Mouse (Mus musculus) bone marrow macrophage, adult 2 months (primary cell): Measurements from ENCODE around the gene Steap3. TPM values are rescaled to one million over a fixed set of nuclear protein-coding genes. Genes with fewer than 3 reads are reported as not detected.

ENCODE experiments used
- H3K27ac ChIP-seq: 2 replicates; pipeline ENCODE4 v1.5.1; 2012; ENCODE audit warnings: low read depth, low read length; ENCODE audit not compliant: insufficient read depth
- H3K4me1 ChIP-seq: 2 replicates; pipeline ENCODE4 v1.6.1; 2012; ENCODE audit warnings: low read length; ENCODE audit not compliant: control insufficient read depth, insufficient read depth
- H3K4me3 ChIP-seq: 2 replicates; pipeline ENCODE4 v1.5.1; 2012; ENCODE audit warnings: mild to moderate bottlenecking, low read length, moderate library complexity; ENCODE audit not compliant: insufficient read depth
- CTCF ChIP-seq: IDR thresholded peaks from 2 replicates; pipeline ENCODE4 v1.5.1; 2012; ENCODE audit warnings: low read depth, mild to moderate bottlenecking, low read length, moderate library complexity
- POLR2A ChIP-seq: IDR thresholded peaks from 2 replicates; pipeline ENCODE4 v1.6.1; 2012; ENCODE audit warnings: mild to moderate bottlenecking, low read depth, low read length, borderline replicate concordance
- polyA plus RNA-seq: library from polyadenylated mRNA; stranded (reverse); fragments of >200 nt; gene quantifications from 2 replicates; pipeline ENCODE4 v1.2.4, GENCODE M21; 2012; ENCODE audit not compliant: missing spikeins, insufficient read depth, insufficient read length

Gene Steap3
- polyA plus RNA-seq, 1 experiment = 22.6 TPM

DNA sequence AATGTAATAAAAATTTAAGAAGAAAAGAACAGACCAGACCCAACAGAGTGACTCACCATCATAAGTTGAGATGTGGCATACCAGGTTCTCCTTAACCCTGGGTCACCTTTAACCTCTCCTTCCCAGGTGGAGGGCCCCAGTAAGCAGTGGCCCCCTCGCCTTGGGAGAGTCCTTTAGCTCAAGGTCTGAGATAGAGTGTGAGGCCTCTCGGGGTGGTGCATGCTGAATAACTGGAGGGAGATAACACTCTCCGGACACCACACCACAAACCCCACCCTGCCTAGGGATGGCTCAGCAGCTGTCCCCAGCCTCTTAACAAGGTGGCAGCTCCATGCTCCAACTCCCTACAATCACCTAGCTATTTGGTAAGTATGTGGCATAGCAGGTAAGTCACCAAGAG, 1.6 kb downstream of the Steap3 start:
- Histone ChIP-seq H3K27ac (no peak overlapping the region), H3K4me3 (no peak overlapping the region), H3K4me1 (peaks cover 19% of the 10 kb centered on the region)
- TF ChIP-seq POLR2A (no peak), CTCF (no peak)

- TF ChIP-seq POLR2A = no peak
- no peak overlapping the region for H3K4me3 ChIP-seq
- peaks cover 24% of the 10 kb centered on the region for H3K4me1 ChIP-seq
- no peak overlapping the region for H3K27ac ChIP-seq
Measured at GRCm38 (mm10) chr1:120270115-120270514, 2.4 kb downstream of the Steap3 start.

DNA sequence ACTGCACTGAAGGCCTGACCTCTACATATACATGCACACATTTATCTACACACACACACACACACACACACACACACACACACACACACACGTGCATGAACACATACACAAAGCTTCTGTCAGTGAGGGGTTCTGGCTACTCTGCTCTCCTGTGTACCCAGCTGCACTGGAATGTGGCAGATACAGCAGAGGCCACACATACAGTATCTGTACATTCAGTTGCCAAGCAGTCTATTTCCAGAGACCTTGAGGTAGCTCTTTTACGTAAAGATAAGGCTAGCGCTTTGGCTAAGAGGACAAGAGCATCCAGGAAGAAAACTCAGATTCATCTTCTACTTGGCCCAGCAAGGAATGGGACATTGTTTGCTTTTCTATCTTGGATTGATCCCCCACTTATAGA, 4.9 kb downstream of the Steap3 start:
- no peak overlapping the region for H3K27ac ChIP-seq
- H3K4me1 ChIP-seq = peaks cover 38% of the 10 kb centered on the region
- TF ChIP-seq CTCF (no peak), POLR2A (no peak)

DNA sequence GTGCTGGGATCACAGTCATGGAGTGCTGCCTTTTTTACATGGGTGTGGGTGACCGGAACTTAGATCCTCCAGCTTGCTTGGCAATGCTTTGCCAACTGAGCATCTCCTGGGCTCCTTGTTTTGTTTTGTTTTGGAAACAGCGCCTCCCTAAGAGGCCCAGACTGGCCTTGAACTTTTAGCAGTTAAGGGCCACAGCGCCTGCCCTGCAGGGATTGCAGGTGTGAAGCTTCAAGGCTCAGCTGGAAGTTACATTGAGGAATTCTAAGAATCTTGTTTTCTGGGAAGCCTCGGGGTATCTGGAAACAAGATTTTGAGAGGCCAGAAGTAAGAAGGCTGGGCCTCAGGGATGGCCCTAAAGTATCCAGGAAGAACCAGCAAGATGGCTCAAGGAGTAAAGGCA, 6.0 kb downstream of the Steap3 start:
- TF ChIP-seq POLR2A (no peak), CTCF (no peak)
- H3K4me3 ChIP-seq = no peak overlapping the region
- no peak overlapping the region for H3K27ac ChIP-seq
- H3K4me1 ChIP-seq = peaks cover 37% of the 10 kb centered on the region

More for the DNA sequence above, 4.9 kb downstream of the Steap3 start:
- H3K4me3 ChIP-seq = no peak overlapping the region

- Histone ChIP-seq H3K27ac (peak overlapping the region; percentile 76), H3K4me1 (peaks cover 32% of the 10 kb centered on the region), H3K4me3 (peak overlapping the region; percentile 91)
- peak; percentile 41; the same call in 1 of the 2 replicates for TF ChIP-seq POLR2A
- TF ChIP-seq CTCF = no peak
Measured at GRCm38 (mm10) chr1:120264861-120265686, 7.4 kb downstream of the Steap3 start.

GRCm38 (mm10) chr1:120263226-120263625, 9.3 kb downstream of the Steap3 start:
- no peak overlapping the region for H3K27ac ChIP-seq
- no peak overlapping the region for H3K4me3 ChIP-seq
- peaks cover 48% of the 10 kb centered on the region for H3K4me1 ChIP-seq
- TF ChIP-seq POLR2A = no peak
- TF ChIP-seq CTCF = no peak

DNA sequence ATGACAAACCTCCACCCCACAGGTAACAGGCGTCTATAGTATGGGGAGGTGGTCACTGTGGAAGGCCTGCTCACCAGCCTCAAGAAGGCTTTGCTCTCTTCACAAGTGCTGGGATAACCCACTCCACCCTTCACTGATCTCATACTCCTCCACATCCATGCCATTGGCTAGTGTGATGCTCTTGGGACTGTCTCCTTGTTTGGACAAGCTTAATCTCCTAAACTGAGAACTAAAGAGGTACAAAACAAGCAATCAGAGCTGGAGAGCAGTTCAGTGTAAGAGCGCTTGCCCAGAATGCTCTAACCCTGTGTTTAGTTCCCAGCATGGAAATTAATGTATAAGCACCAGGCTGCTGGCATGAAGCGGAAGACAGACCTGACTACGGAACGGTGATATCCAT, 11.3 kb downstream of the Steap3 start:
- no peak overlapping the region for H3K27ac ChIP-seq
- no peak overlapping the region for H3K4me3 ChIP-seq
- TF ChIP-seq CTCF = no peak
- TF ChIP-seq POLR2A = no peak
- H3K4me1 ChIP-seq = peaks cover 59% of the 10 kb centered on the region

DNA sequence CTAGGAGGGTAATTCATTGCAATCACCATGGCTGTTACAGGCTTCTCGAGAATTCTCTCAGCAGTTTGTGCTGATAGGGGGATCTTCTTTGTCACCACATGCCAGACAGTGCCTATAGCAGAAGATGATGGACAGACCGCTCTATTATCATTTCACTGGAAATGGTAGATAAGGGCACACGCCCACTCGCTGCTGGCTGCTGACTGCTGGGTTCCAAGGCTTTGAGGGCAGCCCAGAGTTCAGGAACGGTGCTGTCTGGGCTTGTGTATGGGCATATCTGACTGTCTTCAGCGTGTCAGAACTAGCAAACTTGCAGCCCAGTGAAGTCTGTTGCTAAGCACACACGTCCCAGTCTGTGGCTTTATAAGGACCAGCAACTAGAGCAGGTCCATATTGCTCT, 13.3 kb downstream of the Steap3 start:
- peaks cover 67% of the 10 kb centered on the region for H3K4me1 ChIP-seq
- no peak overlapping the region for H3K27ac ChIP-seq
- TF ChIP-seq CTCF (no peak), POLR2A (no peak)
- H3K4me3 ChIP-seq = no peak overlapping the region

- Histone ChIP-seq H3K27ac (no peak overlapping the region), H3K4me1 (peaks cover 67% of the 10 kb centered on the region), H3K4me3 (no peak overlapping the region)
- TF ChIP-seq CTCF = no peak
- TF ChIP-seq POLR2A = no peak
Measured at GRCm38 (mm10) chr1:120258744-120259143, 13.8 kb downstream of the Steap3 start.

GRCm38 (mm10) chr1:120258245-120258644, 14.3 kb downstream of the Steap3 start:
- TF ChIP-seq CTCF = no peak
- no peak for TF ChIP-seq POLR2A
- no peak overlapping the region for H3K4me3 ChIP-seq
- no peak overlapping the region for H3K27ac ChIP-seq
- H3K4me1 ChIP-seq = peaks cover 68% of the 10 kb centered on the region
